Mouse (Mus musculus): ENCODE measurements around the gene Alg14. TPM values are rescaled to one million over a fixed set of nuclear protein-coding genes. Genes with fewer than 3 reads are reported as not detected.
A peak's percentile ranks its signal among the peaks of the same experiment; 100 is the strongest.

The Alg14 gene
- total RNA-seq (2022) = 1 to 10 TPM; 5.2 to 9.5 (median 6.4) TPM

- DNase-seq (ENCODE audit: low spot score in 2 of 2) = peak; percentile 93 to 97
Observed at GRCm38 (mm10) chr3:121291560-121292258, at the start of gene Alg14. Gene Alg14, plus strand, starts transcription at chr3:121291773.

GRCm38 (mm10) chr3:121242111-121242936, 49.2 kb upstream of the Alg14 start:
- DNase-seq (ENCODE audit: low spot score in 2 of 2) = no peak

- DNase-seq (ENCODE audit: low spot score in 2 of 2) = no peak
Observed at GRCm38 (mm10) chr3:121242941-121243340, 48.6 kb upstream of the Alg14 start.

GRCm38 (mm10) chr3:121250048-121250447, 41.5 kb upstream of the Alg14 start:
- peak in 1 of 2 experiments; percentile 15 for DNase-seq (ENCODE audit: low spot score in 2 of 2)

- DNase-seq (ENCODE audit: low spot score in 2 of 2) = no peak
Observed at GRCm38 (mm10) chr3:121250576-121251433, 40.8 kb upstream of the Alg14 start.

GRCm38 (mm10) chr3:121255501-121255900, 36.1 kb upstream of the Alg14 start:
- DNase-seq (ENCODE audit: low spot score in 2 of 2) = no peak

- DNase-seq (ENCODE audit: low spot score in 2 of 2) = peak in 1 of 2 experiments; percentile 36
Observed at GRCm38 (mm10) chr3:121256131-121256530, 35.4 kb upstream of the Alg14 start.

- no peak for DNase-seq (ENCODE audit: low spot score in 2 of 2)
Observed at GRCm38 (mm10) chr3:121257418-121257817, 34.2 kb upstream of the Alg14 start.

GRCm38 (mm10) chr3:121258521-121259478, 32.8 kb upstream of the Alg14 start:
- DNase-seq (ENCODE audit: low spot score in 2 of 2) = no peak

- no peak for DNase-seq (ENCODE audit: low spot score in 2 of 2)
Observed at GRCm38 (mm10) chr3:121260041-121260440, 31.5 kb upstream of the Alg14 start.

GRCm38 (mm10) chr3:121260831-121261230, 30.7 kb upstream of the Alg14 start:
- no peak for DNase-seq (ENCODE audit: low spot score in 2 of 2)

GRCm38 (mm10) chr3:121261251-121261650, 30.3 kb upstream of the Alg14 start:
- DNase-seq (ENCODE audit: low spot score in 2 of 2) = no peak

- no peak for DNase-seq (ENCODE audit: low spot score in 2 of 2)
Observed at GRCm38 (mm10) chr3:121261939-121262520, 29.5 kb upstream of the Alg14 start.

- peak; percentile 46 to 63 for DNase-seq (ENCODE audit: low spot score in 2 of 2)
Observed at GRCm38 (mm10) chr3:121262521-121263204, 28.9 kb upstream of the Alg14 start.

GRCm38 (mm10) chr3:121263205-121263548, 28.4 kb upstream of the Alg14 start:
- peak; percentile 34 to 45 for DNase-seq (ENCODE audit: low spot score in 2 of 2)

- no peak for DNase-seq (ENCODE audit: low spot score in 2 of 2)
Observed at GRCm38 (mm10) chr3:121264242-121264641, 27.3 kb upstream of the Alg14 start.

GRCm38 (mm10) chr3:121267283-121267682, 24.3 kb upstream of the Alg14 start:
- DNase-seq (ENCODE audit: low spot score in 2 of 2) = no peak

GRCm38 (mm10) chr3:121272577-121272976, 19.0 kb upstream of the Alg14 start:
- DNase-seq (ENCODE audit: low spot score in 2 of 2) = no peak

- DNase-seq (ENCODE audit: low spot score in 2 of 2) = no peak
Observed at GRCm38 (mm10) chr3:121274010-121274409, 17.6 kb upstream of the Alg14 start.

GRCm38 (mm10) chr3:121277009-121277408, 14.6 kb upstream of the Alg14 start:
- no peak for DNase-seq (ENCODE audit: low spot score in 2 of 2)
